Mouse (Mus musculus) ES-Bruce4 (cell line): ENCODE results near the gene Th.

Experiments
- CTCF ChIP-seq: IDR thresholded peaks from one replicate; pipeline ENCODE4 v1.8.1; 2011; ENCODE audit warnings: low read depth, low read length
- POLR2A ChIP-seq: IDR thresholded peaks from one replicate; pipeline ENCODE4 v1.8.1; 2011; ENCODE audit warnings: low read length; ENCODE audit not compliant: insufficient read depth

DNA sequence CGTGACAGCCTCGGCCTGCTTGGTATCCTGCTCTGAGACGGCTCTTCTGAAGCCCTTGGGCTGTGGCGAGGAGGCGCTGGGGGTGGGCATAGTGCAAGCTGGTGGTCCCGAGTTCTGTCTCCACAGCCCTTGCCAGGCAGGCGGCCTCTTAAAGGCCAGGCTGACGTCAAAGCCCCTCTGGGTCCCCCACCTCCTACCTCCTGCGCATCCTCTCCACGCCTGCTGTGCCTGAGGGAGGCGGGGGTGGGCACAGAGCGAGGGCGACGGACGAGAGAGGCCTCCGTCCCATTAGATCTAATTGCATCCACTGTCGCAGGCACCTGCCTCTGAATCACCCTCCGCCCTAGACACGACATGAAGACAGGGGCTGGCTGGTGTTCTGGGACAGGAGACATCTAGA is 31.1 kb downstream of the Th start:
- TF ChIP-seq CTCF = no peak
- TF ChIP-seq POLR2A = no peak
